Mouse (Mus musculus) midbrain, embryonic 10.5 days (tissue): Measurements from ENCODE around the gene Maz. TPM values are rescaled to one million over a fixed set of nuclear protein-coding genes. Genes with fewer than 3 reads are reported as not detected.

Experiments used
- DNase-seq: peaks from one replicate; pipeline ENCODE4 v3.0.0-alpha.2; 2017; ENCODE audit warnings: low spot score
- H3K27ac ChIP-seq: fragments of 300-500 bp; sonication (generic); replicated peaks from 2 replicates; pipeline ENCODE4 v1.5.1; 2016; ENCODE audit warnings: mild to moderate bottlenecking
- H3K27me3 ChIP-seq: fragments of 300-500 bp; sonication (generic); 2 replicates; pipeline ENCODE4 v1.6.1; 2016; ENCODE audit warnings: low read depth, mild to moderate bottlenecking; ENCODE audit not compliant: poor library complexity, severe bottlenecking
- H3K36me3 ChIP-seq: fragments of 300-500 bp; sonication (generic); 2 replicates; pipeline ENCODE4 v1.6.1; 2016; ENCODE audit warnings: mild to moderate bottlenecking, moderate library complexity
- H3K4me1 ChIP-seq: fragments of 300-500 bp; sonication (generic); 2 replicates; pipeline ENCODE4 v1.6.1; 2016
- H3K4me3 ChIP-seq: fragments of 300-500 bp; sonication (generic); 2 replicates; pipeline ENCODE4 v1.5.1; 2016; ENCODE audit warnings: mild to moderate bottlenecking, moderate library complexity
- H3K9me3 ChIP-seq: fragments of 300-500 bp; sonication (generic); replicated peaks from 2 replicates; pipeline ENCODE4 v1.6.1; 2016; ENCODE audit warnings: mild to moderate bottlenecking
- WGBS: fragments of 180-500 bp; shearing (Covaris S2); methylation state at CpG from one replicate; pipeline ENCODE4 v1.1.7; 2016; 5-methylcytosine and 5-hydroxymethylcytosine counted together
- polyA plus RNA-seq: library from polyadenylated mRNA; unstranded; fragments of >200 nt; fragmentation: Nextera tagmentation; extraction: Ambion mirVana; gene quantifications from 2 replicates; pipeline ENCODE4 v1.2.1, GENCODE M21; 2016

Gene Maz
- polyA plus RNA-seq, 1 experiment from 2014 or later: 64.6 TPM

DNA sequence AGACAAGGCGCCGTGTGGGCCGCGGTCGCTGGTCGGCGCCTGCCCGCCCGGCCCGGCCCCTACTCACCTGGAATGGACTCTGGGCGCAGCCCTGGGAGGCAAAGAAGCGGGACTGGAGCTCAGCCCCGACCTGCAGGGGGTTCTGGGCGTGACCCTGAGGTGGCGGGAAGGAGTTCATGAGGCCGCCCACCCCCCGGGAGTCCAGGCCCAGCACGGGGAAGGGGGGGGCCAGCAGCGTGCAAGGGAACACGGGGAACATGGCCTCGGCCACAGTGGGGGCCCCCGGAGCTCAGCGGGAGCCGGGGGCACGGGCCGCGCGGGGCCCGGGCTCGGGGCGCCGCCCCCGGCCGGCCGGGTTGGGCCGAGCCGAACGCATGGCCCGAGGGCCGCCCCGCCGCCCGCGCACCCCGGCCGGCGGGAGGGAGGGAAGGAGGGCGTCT is 656 bp downstream of the Maz start:
- no peaks in the 10 kb centered on the region for H3K27me3 ChIP-seq
- WGBS: 3% methylated on average over 40 of the region's 48 CpGs
- H3K27ac ChIP-seq: peak overlapping the region; percentile 100
- H3K4me1 ChIP-seq: peaks cover 55% of the 10 kb centered on the region
- peaks cover 79% of the 10 kb centered on the region for H3K36me3 ChIP-seq
- peak; percentile 83 for DNase-seq
- peak overlapping the region; percentile 88 for H3K4me3 ChIP-seq
- no peaks in the 10 kb centered on the region for H3K9me3 ChIP-seq

DNA sequence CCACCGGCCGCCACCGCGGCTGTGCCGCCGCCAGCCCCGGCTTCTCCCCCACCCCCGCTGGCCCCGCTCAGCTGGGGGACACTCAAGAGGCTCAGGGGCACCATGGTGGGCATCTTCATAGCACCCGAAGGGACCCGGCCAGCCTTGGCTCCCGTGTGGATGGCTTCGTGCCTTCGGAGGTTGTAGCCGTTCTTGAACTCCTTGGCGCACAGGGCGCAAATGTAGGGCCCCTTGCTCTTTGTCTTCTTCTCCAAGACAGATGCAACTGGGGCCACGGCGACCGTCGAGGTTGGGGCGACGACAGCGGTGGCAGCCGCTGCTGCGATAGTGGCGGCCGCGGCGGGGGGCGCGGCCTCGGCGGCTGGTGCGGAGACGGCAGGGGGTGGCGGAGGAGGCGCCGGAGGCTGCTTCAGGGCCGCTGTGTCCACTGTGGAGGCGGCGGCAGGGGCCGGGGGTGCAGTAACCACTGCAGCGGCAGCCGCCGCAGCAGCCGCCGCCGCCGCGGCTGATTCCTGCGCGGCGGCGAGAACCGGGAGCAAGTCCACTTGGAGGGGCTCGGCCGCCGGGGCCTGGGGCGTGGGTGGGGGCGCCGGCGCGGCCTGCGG is 1.2 kb downstream of the Maz start:
- Histone ChIP-seq H3K27ac (peak overlapping the region; percentile 100), H3K4me3 (peak overlapping the region; percentile 88), H3K4me1 (peaks cover 60% of the 10 kb centered on the region), H3K9me3 (no peaks in the 10 kb centered on the region), H3K27me3 (no peaks in the 10 kb centered on the region), H3K36me3 (peaks cover 74% of the 10 kb centered on the region)
- WGBS: under 1% methylated on average over 65 of the region's 65 CpGs
- DNase-seq: peak; percentile 55

DNA sequence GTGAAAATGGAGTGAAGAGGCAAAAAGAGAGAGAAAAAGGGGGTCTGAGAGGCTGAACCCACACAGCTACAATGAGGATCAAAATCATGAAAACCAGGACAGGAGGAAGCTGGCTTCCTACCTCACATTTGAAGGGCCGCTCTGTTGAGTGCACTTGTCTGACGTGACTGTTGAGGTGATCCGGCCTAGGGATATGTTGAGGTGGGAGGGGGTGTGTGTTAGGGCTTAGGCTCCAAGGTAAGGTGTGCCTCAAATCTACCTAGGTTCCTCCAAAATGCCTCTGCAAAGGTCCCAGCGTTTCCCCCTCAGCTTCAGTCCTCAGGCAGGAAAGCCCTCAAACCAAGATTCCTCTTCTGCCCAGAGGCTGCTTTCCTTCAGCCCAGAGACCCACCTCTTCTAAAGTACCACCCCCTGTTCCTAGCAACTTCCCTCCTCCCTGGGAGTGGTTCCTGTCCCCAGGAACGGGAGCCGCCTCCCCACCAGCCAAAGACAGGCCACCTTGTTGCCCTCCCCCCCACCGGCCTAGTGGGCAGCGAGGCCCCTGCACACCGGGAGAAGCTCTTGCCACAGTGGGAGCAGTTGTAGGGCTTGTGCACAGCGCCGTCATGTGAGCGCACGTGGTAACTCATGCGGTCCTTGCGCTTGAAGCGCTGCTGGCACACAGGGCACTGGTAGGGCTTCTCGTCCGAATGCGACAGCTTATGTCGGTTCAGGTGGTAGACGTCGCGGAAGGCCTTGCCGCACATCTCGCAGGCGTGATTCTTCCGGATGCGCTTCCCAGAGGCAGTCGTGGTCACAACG is 1.9 kb downstream of the Maz start:
- peak; percentile 76 for DNase-seq
- peak overlapping the region; percentile 100 for H3K27ac ChIP-seq
- H3K9me3 ChIP-seq: no peaks in the 10 kb centered on the region
- peaks cover 67% of the 10 kb centered on the region for H3K4me1 ChIP-seq
- H3K36me3 ChIP-seq: peaks cover 67% of the 10 kb centered on the region
- peak overlapping the region; percentile 88 for H3K4me3 ChIP-seq
- no peaks in the 10 kb centered on the region for H3K27me3 ChIP-seq
- under 1% methylated on average over 30 of the region's 30 CpGs for WGBS

- DNase-seq: no peak
- 38% methylated on average over 19 of the region's 19 CpGs for WGBS
- Histone ChIP-seq H3K4me3 (peak overlapping the region; percentile 88), H3K9me3 (no peaks in the 10 kb centered on the region), H3K27ac (peak overlapping the region; percentile 100), H3K4me1 (peaks cover 76% of the 10 kb centered on the region), H3K27me3 (no peaks in the 10 kb centered on the region), H3K36me3 (peaks cover 58% of the 10 kb centered on the region)
Measured at GRCm38 (mm10) chr7:127023896-127024690, 2.7 kb downstream of the Maz start.

GRCm38 (mm10) chr7:127023272-127023691 is 3.6 kb downstream of the Maz start:
- DNase-seq: no peak
- Histone ChIP-seq H3K4me1 (peaks cover 82% of the 10 kb centered on the region), H3K36me3 (peaks cover 50% of the 10 kb centered on the region), H3K9me3 (no peaks in the 10 kb centered on the region), H3K27ac (peak overlapping the region; percentile 100), H3K4me3 (peak overlapping the region; percentile 88), H3K27me3 (no peaks in the 10 kb centered on the region)
- 81% methylated on average over 13 of the region's 13 CpGs for WGBS

- DNase-seq: no peak
- Histone ChIP-seq H3K4me1 (peaks cover 82% of the 10 kb centered on the region), H3K36me3 (peaks cover 44% of the 10 kb centered on the region), H3K27ac (peak overlapping the region; percentile 100), H3K4me3 (peak overlapping the region; percentile 88), H3K9me3 (no peaks in the 10 kb centered on the region), H3K27me3 (no peaks in the 10 kb centered on the region)
- WGBS: 72% methylated on average over 7 of the region's 7 CpGs
Measured at GRCm38 (mm10) chr7:127022528-127023271, 4.1 kb downstream of the Maz start.

DNA sequence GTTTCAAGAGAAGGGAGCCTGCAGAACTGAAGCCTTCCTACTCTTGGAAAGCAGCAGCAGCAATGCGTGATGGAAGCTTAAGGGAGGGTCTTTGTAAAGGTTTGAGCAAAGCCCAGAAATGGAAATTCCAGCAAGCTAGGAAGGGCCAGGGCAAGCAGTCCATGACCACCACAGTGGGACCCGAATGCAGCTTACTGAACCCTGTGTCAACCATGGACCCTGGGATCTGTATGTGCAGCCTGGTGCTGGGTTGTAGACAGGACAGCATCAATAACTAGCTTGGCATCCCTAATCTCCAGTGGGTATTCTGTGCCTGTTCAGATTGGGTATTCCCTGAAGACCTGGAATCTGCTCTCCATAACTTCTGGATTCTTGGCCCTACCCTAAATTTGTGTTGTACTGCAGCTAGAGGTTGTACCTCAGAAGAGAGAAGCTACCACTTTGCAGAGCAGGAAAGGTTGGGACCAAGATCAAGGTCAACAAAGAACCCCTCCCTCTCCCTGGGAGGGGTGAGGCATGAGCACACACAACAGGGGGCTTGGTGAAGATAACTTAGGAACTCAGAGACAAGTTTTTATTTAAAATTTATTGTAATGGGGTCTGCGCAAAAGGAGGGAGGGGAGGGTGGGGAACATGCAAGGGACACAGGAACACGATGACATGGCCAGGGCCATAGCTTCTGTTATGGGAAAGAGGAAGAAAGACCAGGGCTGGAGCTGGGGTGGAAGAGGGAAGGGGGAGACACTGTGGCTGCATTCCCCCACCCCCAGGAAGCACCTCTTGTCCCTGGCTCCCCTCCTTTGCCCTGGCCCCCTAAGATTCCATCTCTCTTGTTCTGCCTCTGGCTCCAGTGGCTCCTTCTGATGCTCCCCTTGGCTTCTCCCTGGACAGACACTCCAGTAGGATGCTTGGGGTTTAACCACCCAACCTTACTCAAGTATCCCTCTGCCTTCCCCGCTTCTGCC is 5.0 kb downstream of the Maz start:
- peak overlapping the region; percentile 92 for H3K27ac ChIP-seq

DNA sequence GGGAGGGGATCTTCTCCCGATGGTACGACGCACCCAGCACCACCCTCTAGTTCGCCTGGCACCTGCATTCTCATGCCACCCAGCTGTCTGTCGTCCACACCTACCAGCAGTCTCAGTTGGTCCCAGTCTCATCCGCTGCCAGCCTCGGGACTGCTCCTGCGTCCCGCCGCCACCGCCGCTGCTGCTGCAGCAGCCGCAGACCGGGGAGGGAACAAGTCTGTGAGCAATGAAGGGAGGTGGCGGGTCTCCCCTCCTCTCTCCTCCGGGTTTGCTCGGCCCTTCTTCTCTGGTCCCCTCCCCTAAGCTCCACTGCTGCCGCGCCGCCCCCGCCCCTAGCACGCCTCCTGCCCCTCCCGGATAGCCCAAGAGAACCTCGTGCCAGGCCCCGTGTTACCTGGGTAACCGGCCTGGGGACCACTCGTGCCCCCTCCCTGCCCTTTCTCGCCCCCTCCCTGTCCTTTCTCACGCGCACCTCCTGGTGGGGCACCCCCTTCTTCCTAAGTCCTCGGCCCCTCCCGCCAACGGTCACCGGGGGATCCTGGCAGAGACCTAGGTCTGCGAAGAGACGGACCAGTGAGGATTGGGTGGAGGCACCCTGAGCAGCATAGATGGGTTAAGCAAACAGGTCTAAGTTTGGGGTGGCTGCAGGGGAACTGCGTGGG is 5.8 kb downstream of the Maz start, which contains the start of the genes Gm42742 and Prrt2:
Gene Gm42742, minus strand, starts transcription at position 197 of the 662 bp plus-strand sequence.
Gene Prrt2, minus strand, starts transcription at position 311 of the 662 bp plus-strand sequence.
- H3K36me3 ChIP-seq: peaks cover 42% of the 10 kb centered on the region
- peak; percentile 74 for DNase-seq
- H3K27ac ChIP-seq: peak within 1 kb of the TSS; percentile 92
- H3K4me3 ChIP-seq: peak within 1 kb of the TSS; percentile 88
- H3K4me1 ChIP-seq: peaks cover 96% of the 10 kb centered on the region
- no peaks in the 10 kb centered on the region for H3K9me3 ChIP-seq
- 1% methylated on average over 35 of the region's 37 CpGs for WGBS
- no peaks in the 10 kb centered on the region for H3K27me3 ChIP-seq

More for the DNA sequence above, 5.0 kb downstream of the Maz start:
- H3K4me1 ChIP-seq: peaks cover 88% of the 10 kb centered on the region
- peak overlapping the region; percentile 88 for H3K4me3 ChIP-seq
- WGBS: 49% methylated on average over 5 of the region's 5 CpGs
- no peaks in the 10 kb centered on the region for H3K27me3 ChIP-seq
- H3K36me3 ChIP-seq: peaks cover 42% of the 10 kb centered on the region
- peak; percentile 56 for DNase-seq
- no peaks in the 10 kb centered on the region for H3K9me3 ChIP-seq

DNA sequence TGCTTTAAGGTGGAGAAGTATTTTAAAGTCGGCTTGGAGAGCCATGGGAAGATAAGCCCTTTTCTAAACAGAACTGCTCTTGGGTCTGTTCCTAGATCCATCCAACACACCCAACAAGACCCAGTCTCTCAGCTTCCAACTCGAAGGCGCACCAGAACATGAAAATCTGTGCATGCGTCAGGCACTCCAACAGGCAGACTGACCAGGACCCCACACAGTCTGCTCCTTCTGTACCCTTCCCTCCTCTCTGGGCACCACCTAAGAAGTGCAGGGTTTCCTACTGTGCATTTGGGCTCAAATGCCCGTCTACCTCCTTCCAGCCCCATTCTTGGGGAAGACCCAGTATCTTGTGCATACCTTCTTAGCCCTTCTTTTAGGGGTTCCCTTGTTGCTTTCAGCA is 6.3 kb downstream of the Maz start:
- WGBS: 34% methylated on average over 5 of the region's 5 CpGs
- DNase-seq: no peak
- Histone ChIP-seq H3K36me3 (peaks cover 45% of the 10 kb centered on the region), H3K4me3 (peak overlapping the region; percentile 88), H3K4me1 (peaks cover 99% of the 10 kb centered on the region), H3K27ac (peak overlapping the region; percentile 92), H3K27me3 (no peaks in the 10 kb centered on the region), H3K9me3 (no peaks in the 10 kb centered on the region)

DNA sequence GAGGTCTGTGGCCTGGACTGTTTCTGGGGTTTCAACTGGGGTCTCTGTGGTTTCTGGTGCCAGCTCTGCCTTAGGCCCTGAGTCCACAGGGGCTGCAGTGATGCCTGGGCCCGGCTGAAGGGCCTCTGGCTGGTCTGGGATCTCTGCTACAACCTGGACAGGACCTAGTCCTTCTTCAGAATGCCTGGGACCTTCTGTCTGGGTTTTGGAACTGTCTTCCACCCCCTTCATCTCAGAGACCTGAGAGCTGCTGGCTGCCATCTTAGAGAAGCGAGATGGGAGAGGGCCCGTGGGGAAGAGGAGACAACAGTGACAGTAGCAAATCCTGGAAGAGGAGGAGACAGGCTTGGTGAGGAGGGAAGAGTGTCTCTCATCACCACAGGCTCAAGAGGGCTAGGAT is 6.8 kb downstream of the Maz start:
- H3K36me3 ChIP-seq: peaks cover 45% of the 10 kb centered on the region
- H3K4me3 ChIP-seq: peak overlapping the region; percentile 88
- DNase-seq: no peak
- H3K9me3 ChIP-seq: no peaks in the 10 kb centered on the region
- H3K27ac ChIP-seq: peak overlapping the region; percentile 92
- peaks cover 99% of the 10 kb centered on the region for H3K4me1 ChIP-seq
- H3K27me3 ChIP-seq: no peaks in the 10 kb centered on the region
- WGBS: 58% methylated on average over 3 of the region's 3 CpGs
